ENCODE assay signal across 14 mouse cellular contexts in the genomic region with DNA sequence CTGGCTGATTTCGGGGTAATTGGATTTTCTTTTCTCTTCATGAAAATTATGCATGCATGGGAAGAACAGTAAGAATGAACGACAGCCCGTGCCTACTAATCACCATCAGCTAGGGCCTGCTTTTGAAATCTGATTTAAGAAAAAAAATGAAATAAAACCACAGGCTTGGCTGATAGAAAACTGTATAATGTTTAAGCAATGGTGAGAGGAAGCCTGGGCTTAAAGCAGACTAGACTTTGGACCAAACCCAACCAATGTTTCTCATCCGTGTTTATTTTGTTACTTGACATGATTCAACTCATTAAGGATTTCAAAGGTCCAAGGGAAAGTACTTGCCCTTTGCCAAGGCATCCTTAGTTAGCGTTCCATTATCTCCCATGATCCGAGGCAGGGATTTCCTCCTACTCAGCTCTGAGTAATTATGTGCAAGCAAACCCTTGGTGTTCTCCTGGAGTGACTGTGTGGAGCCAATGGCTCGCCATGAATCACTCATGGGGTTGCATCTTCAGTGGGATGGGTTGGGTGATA.
DNase-seq lines count a peak whose midpoint lies in the region; ATAC-seq and TF ChIP-seq lines count a peak whose summit lies in the region.
"Had no signal": no experiment of that assay in that cellular context is flagged by ENCODE, and none has a peak within 500 bp of the region (broad histone marks: within the 10 kb centered on the region; RNA-seq: fewer than 3 reads in every experiment).

No protein-coding gene starts in this region.

- no peak overlapping the region for H3K4me3 ChIP-seq in hindbrain, embryonic 12.5 days
- no peak overlapping the region for H3K4me3 ChIP-seq in hindbrain, embryonic 10.5 days
- H3K4me3 ChIP-seq in midbrain, embryonic 11.5 days (ENCODE audit: low read depth, low read length): no peak overlapping the region
- H3K4me3 ChIP-seq in midbrain, embryonic 10.5 days: no peak overlapping the region
- no peak overlapping the region for H3K4me3 ChIP-seq in hindbrain, postnatal 0 days (ENCODE audit: low read length)
- H3K4me3 ChIP-seq: heart, embryonic 15.5 days; liver, embryonic 15.5 days had no signal

- 71% methylated on average over 7 of the region's 7 CpGs for WGBS in hindbrain, embryonic 12.5 days
- 82% methylated on average over 7 of the region's 7 CpGs for WGBS in hindbrain, embryonic 10.5 days
- 78% methylated on average over 7 of the region's 7 CpGs for WGBS in midbrain, embryonic 11.5 days
- WGBS in midbrain, embryonic 10.5 days: 82% methylated on average over 7 of the region's 7 CpGs
- 37% methylated on average over 7 of the region's 7 CpGs for WGBS in hindbrain, postnatal 0 days

- no peak overlapping the region for H3K9ac ChIP-seq in hindbrain, embryonic 12.5 days
- H3K9ac ChIP-seq in midbrain, embryonic 11.5 days (ENCODE audit: low read length): no peak overlapping the region
- H3K9ac ChIP-seq in hindbrain, postnatal 0 days (replicated peaks; ENCODE audit: low read length): no peak overlapping the region
- H3K9ac ChIP-seq: heart, embryonic 15.5 days; liver, embryonic 15.5 days had no signal

- no peak overlapping the region for H3K27ac ChIP-seq in hindbrain, embryonic 12.5 days
- no peak overlapping the region for H3K27ac ChIP-seq in hindbrain, embryonic 10.5 days
- no peak overlapping the region for H3K27ac ChIP-seq in midbrain, embryonic 11.5 days (ENCODE audit: low read depth, low read length)
- H3K27ac ChIP-seq in midbrain, embryonic 10.5 days (replicated peaks): no peak overlapping the region
- H3K27ac ChIP-seq in hindbrain, postnatal 0 days: peak overlapping the region; percentile 11; the same call in 1 of the 2 replicates
- H3K27ac ChIP-seq: heart, embryonic 15.5 days; liver, embryonic 15.5 days; macrophage had no signal

- no peak for TF ChIP-seq CTCF in hindbrain, postnatal 0 days (IDR thresholded peaks at IDR 0.05; ENCODE audit: low read depth)

- H3K4me2 ChIP-seq in hindbrain, embryonic 12.5 days (replicated peaks): no peak overlapping the region
- H3K4me2 ChIP-seq in midbrain, embryonic 11.5 days: no peak overlapping the region
- H3K4me2 ChIP-seq in hindbrain, postnatal 0 days (ENCODE audit: low read depth, low read length): no peak overlapping the region
- H3K4me2 ChIP-seq: heart, embryonic 15.5 days; liver, embryonic 15.5 days had no signal

- no peaks in the 10 kb centered on the region for H3K36me3 ChIP-seq in hindbrain, embryonic 12.5 days
- H3K36me3 ChIP-seq in hindbrain, embryonic 10.5 days: no peaks in the 10 kb centered on the region
- H3K36me3 ChIP-seq in midbrain, embryonic 11.5 days (ENCODE audit: control insufficient read depth, insufficient read depth, low read length): no peaks in the 10 kb centered on the region
- no peaks in the 10 kb centered on the region for H3K36me3 ChIP-seq in midbrain, embryonic 10.5 days
- H3K36me3 ChIP-seq in hindbrain, postnatal 0 days (ENCODE audit: insufficient read depth, low read length): no peaks in the 10 kb centered on the region
- H3K36me3 ChIP-seq: heart, embryonic 15.5 days; liver, embryonic 15.5 days had no signal

- no peaks in the 10 kb centered on the region for H3K27me3 ChIP-seq in hindbrain, embryonic 12.5 days
- no peaks in the 10 kb centered on the region for H3K27me3 ChIP-seq in hindbrain, embryonic 10.5 days (ENCODE audit: insufficient read depth, poor library complexity, severe bottlenecking)
- no peaks in the 10 kb centered on the region for H3K27me3 ChIP-seq in midbrain, embryonic 11.5 days (ENCODE audit: control insufficient read depth, insufficient read depth, low read length)
- H3K27me3 ChIP-seq in midbrain, embryonic 10.5 days (ENCODE audit: low read depth, poor library complexity, severe bottlenecking): no peaks in the 10 kb centered on the region
- no peaks in the 10 kb centered on the region for H3K27me3 ChIP-seq in hindbrain, postnatal 0 days (ENCODE audit: insufficient read depth, low read length)
- H3K27me3 ChIP-seq: heart, embryonic 15.5 days; liver, embryonic 15.5 days had no signal

- ATAC-seq in hindbrain, embryonic 12.5 days (ENCODE audit: low FRiP score): peak; percentile 44; the same call in 1 of the 2 replicates
- no peak for ATAC-seq in midbrain, embryonic 11.5 days (ENCODE audit: low FRiP score)
- ATAC-seq in hindbrain, postnatal 0 days: peak; percentile 71; the same call in 1 of the 2 replicates
- ATAC-seq in cerebellum, adult (ENCODE audit: insufficient number of reproducible peaks, low FRiP score, low TSS enrichment): no peak

- no peak for DNase-seq in hindbrain, embryonic 10.5 days (ENCODE audit: low spot score)
- DNase-seq in midbrain, embryonic 11.5 days (ENCODE audit: low spot score, missing footprints): peak; percentile 41
- DNase-seq in midbrain, embryonic 10.5 days (ENCODE audit: low spot score): no peak
- DNase-seq in hindbrain, postnatal 0 days (ENCODE audit: low spot score): peak; percentile 39
- no peak for DNase-seq in spleen, adult 18-20 months
- no peak for DNase-seq in embryo, embryonic 11 days
- DNase-seq: cerebellum, adult 9-11 months; gastrocnemius, postnatal 25 days; left cerebral cortex, postnatal 4 days had no signal

- H3K9me3 ChIP-seq in hindbrain, embryonic 12.5 days (replicated peaks): no peaks in the 10 kb centered on the region
- H3K9me3 ChIP-seq in hindbrain, embryonic 10.5 days: no peaks in the 10 kb centered on the region
- no peaks in the 10 kb centered on the region for H3K9me3 ChIP-seq in midbrain, embryonic 11.5 days (ENCODE audit: control insufficient read depth, low read length)
- H3K9me3 ChIP-seq in midbrain, embryonic 10.5 days (replicated peaks): no peaks in the 10 kb centered on the region
- no peaks in the 10 kb centered on the region for H3K9me3 ChIP-seq in hindbrain, postnatal 0 days (ENCODE audit: low read length)
- H3K9me3 ChIP-seq: heart, embryonic 15.5 days; liver, embryonic 15.5 days had no signal

- H3K4me1 ChIP-seq in hindbrain, embryonic 12.5 days: peaks cover 7% of the 10 kb centered on the region; the same call in 1 of the 2 replicates
- peaks cover 4% of the 10 kb centered on the region; the same call in 1 of the 2 replicates for H3K4me1 ChIP-seq in hindbrain, embryonic 10.5 days (replicated peaks)
- H3K4me1 ChIP-seq in midbrain, embryonic 11.5 days (ENCODE audit: control insufficient read depth, insufficient read depth, low read length): no peaks in the 10 kb centered on the region
- peaks cover 4% of the 10 kb centered on the region; the same call in 1 of the 2 replicates for H3K4me1 ChIP-seq in midbrain, embryonic 10.5 days
- H3K4me1 ChIP-seq in hindbrain, postnatal 0 days (ENCODE audit: insufficient read depth, low read length): peaks cover 6% of the 10 kb centered on the region; the same call in 1 of the 2 replicates
- H3K4me1 ChIP-seq: liver, embryonic 15.5 days had no signal

Comparison
In these comparisons a context has a peak if more than half of its experiments do, and no peak if none do; other contexts are left out.
1. DNase-seq: peak in midbrain, embryonic 11.5 days (single experiment) and hindbrain, postnatal 0 days (single experiment); none in hindbrain, embryonic 10.5 days (single experiment), midbrain, embryonic 10.5 days (single experiment), spleen, adult 18-20 months (0 of 2) and embryo, embryonic 11 days (single experiment).
2. ATAC-seq: peak in hindbrain, embryonic 12.5 days (single experiment) and hindbrain, postnatal 0 days (single experiment); none in midbrain, embryonic 11.5 days (single experiment) and cerebellum, adult (single experiment).